Mouse (Mus musculus) 416B (cell line): ENCODE results near the gene Wbp1l.

ENCODE experiments used
- DNase-seq: peaks from one replicate; pipeline ENCODE4 v3.0.0; 2011; ENCODE audit warnings: low read depth

Gene Wbp1l

DNA sequence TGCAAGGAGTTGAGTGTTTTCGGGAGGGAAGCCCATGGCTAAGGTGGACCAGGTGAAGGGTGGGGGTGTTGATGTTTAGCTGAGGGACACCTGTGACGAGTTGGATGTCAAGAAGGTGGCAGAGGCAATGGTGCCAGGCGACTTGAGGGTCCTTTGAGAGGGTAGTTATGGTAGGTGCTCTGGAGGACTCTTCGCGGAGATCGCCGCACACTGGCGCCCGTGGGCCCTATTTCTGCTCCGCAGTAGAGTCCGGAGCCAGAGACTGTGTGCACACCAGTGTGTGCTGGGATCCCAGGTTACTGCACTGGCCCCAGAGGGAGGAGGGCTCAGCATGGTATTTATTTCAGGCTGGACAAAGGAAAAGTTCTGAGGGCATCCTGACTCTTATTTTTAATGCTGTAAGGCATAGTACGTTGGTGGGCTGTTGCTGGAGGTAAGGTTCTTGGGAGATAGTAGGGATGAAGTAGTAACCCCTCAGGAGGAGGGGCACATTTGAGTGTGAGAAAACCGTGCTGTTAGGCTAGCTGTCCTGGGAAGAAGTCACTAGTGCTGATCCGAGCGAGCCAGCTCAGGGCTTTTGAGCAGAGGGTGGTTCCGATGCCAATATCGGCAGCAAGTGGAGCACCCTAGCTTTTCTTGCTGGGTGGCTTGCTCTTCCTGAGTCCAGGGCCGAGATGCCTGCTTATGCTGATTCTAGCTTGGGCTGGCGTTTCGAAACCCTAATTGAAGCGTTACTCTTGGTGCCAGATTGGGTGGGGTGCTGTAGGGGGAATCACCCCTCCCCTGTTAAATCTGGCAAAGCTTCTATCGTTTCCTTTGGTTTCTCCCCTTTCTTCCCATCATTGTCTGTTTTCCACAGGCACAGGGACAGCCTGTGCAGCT, 732 bp downstream of the Wbp1l start:
- peak; percentile 34 for DNase-seq

DNA sequence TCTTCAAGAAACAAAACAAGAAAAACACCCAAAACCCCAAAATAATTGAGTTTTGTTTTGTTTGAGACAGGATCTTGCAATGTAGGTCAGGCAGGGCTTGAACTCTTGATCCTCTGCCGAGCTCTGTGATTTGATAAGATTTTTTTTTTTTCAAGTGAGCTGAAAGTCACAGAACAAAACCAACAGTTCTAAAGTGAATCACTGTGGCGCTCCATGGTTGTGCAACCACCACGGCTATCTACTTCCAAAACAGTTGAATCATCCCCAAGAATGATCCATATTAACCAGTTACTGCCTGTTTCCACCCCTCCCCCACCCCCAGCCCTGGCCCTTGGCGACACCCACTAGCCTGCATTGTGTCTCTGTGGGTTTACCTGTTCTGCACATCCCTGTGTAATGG, 1.5 kb downstream of the Wbp1l start:
- peak; percentile 87 for DNase-seq

DNA sequence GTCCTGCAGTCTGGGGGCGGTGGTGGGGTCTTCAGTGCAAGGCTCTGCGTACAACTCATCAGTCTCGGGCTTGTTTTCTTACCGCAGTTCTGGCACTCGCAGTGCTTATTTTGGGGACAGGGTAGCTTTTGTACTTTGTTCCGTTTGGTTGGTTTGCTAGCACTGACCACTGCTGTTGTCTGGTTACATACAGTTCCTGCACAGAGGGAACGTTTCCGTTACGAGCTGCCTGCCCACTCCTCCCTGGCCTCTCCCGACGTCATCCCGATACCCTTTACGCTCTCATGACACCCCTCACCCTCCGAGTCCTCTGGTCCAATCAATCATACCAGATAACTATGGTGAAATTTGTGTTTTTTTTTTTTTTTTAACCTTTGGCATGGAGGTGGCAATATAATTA, 2.6 kb downstream of the Wbp1l start:
- no peak for DNase-seq

DNA sequence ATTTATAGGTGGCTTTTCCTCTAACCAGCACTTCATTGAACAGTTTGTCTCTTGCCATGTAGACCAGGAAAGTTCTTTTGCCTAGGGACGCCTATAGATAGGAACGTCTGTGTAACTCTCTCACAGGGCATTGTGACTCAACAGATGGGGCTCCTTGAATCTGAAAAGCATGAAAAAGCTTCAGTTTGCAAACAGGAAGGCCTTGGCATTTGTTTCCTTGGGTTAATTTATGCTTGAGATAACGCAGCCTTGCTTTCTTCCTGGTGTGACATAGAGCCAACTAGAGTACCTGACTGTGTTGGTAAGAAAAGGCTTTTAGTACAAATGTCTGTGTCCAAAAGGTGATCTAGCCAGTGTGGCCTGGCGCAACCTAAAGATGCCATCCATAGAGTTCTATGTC, 3.5 kb downstream of the Wbp1l start:
- DNase-seq, result peak; percentile 22

DNA sequence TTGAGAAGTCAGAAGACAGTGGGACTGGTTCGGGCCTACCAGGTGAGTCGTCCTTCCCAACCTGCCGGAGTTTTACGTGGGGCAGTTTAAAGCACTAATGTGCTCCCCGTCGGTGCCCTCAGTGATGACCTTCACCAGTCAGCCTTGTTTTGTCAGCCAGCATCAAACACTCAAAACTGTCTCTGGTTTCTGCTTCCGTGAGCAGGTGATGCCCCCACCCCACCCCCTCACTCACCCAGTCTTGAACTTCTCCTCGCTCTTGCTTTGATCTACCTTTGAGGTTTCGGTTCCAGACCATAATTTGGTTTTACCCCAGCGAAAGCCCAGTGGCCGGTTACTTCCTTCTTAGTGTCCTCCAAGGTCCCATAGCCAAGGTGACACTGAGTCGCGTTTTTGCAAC, 7.8 kb downstream of the Wbp1l start:
- DNase-seq, result no peak

DNA sequence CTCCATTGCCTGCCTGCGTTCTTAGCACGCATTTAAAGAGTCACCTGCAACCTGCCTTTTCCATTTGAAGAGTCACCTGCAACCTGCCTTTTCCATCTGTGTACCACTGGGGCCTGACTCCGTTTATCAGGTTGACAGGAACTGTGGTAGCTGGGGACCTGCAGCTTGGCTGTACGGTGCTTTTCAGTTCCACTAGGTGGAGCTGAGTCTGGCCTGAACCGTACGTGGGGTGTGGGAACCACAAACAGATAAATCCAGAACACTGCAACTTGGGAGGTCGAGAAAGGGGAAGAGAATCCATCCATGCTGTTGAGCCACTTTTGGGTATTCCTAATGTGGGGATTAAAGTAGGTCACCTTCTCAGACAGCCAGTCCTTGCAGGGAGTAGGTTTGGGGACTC, 8.5 kb downstream of the Wbp1l start:
- peak; percentile 71 for DNase-seq

DNA sequence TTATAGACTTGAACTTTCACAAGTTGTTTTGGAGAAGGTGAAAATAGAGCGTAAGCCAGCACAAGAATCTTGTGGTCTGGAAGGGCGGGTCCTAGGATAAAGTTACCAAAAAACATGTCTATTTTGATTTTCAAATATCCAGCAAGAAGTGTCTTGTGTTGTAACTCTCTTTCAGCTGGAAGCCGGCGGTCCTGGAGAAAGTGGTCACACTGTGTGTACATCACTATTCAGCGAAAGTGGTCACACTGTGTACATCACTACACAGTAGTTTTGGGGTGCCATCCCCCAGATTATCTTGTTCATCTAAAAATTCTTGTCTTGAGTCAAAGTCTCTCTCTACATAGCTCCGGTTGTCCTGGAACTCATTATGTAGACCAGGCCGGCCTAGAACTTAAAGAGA, 9.3 kb downstream of the Wbp1l start:
- DNase-seq, result no peak

DNA sequence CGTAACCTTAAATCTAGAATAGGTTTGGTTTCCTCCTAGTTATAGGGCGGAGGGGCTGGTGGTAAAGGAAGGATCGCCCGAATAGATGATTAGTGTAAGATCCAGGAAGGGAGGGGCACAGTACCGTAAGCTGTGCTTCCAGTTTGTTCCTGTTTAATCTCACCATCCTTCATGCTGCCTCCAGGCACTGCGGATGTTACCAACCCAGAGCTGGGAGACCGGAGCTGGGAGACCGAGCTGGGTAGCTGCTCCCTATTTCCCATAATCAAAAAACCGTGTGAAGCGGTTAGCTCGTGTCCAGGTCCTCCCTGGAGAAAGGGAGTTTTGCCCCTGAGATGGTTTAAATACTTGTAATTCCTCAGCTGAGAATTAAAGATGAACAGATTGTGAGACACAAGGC, 17.5 kb downstream of the Wbp1l start:
- no peak for DNase-seq

DNA sequence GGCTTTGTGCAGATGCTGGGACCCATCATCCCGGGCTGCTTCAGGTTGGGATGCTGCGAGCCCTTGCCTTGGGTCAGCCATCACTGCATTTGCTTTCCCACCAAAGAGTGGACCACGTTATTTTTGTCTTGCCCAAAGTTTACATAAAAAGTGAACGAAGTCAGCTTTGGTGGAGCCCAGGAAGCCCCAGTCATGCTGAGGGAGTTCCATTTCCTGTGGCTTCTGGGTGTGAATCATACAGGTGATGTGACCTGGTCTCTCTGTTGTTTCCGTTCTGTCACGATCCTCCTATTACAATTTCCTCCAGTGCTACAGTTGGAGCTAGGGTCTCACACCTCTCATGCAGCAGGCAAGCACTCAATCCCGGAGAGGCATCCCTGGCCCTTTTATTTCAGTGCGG, 18.5 kb downstream of the Wbp1l start:
- no peak for DNase-seq

DNA sequence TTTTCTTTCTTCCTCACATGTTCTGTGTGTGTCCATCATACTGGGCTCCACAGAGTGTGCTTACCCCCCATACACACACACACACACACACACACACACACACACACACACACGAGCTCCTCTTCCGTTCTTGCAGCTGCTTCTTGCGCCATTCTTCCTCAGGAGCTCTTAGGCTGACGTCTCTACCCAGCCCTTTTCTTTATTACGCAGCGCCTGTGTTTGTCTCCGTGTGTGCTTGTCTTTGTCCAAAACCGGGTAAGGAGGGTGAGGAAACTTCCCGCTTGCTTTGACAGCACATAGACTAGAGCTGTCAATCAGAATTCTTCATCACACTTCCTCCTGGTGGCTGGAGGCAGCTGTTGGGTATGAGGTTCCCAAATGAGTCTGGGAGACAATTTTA, 19.4 kb downstream of the Wbp1l start:
- peak; percentile 90 for DNase-seq

DNA sequence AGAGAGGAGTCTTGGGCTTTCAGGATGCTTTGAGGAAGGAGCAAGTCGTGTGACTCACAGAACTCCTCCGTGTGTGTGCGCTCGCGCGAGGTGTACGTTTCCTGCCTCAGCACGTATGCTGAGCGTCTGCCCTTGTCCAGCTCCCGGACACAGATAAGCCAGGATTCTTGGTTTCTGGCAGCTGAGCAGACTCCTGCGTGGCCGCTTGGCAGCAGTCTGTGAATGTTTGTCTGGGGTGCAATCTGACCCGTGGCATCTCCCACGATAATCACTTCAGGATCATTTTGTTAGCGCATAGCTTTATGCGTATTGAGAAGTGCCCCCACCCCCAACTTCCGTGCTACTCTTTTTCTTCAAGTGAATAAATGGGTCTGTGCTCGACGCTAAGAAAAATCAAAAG, 20.1 kb downstream of the Wbp1l start:
- DNase-seq, result peak; percentile 61

DNA sequence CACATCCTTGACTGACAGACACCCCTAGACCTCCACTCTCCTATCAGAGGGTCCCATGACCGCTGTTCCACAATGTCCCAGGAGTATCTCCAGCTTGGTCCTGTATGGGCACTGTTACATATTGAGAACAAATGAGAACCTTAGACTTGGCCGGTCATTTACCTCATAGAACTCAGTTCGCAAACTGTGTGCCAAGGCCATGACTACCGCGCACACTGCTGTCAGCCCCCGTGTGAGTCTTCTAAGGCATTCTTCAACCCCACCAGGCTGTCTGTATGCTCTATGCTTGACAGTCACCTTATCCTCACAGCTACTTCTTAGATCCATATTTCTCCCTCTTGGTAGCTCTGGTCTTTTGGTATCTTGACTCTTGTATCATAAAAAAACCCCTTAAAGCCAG, 20.6 kb downstream of the Wbp1l start:
- no peak for DNase-seq

DNA sequence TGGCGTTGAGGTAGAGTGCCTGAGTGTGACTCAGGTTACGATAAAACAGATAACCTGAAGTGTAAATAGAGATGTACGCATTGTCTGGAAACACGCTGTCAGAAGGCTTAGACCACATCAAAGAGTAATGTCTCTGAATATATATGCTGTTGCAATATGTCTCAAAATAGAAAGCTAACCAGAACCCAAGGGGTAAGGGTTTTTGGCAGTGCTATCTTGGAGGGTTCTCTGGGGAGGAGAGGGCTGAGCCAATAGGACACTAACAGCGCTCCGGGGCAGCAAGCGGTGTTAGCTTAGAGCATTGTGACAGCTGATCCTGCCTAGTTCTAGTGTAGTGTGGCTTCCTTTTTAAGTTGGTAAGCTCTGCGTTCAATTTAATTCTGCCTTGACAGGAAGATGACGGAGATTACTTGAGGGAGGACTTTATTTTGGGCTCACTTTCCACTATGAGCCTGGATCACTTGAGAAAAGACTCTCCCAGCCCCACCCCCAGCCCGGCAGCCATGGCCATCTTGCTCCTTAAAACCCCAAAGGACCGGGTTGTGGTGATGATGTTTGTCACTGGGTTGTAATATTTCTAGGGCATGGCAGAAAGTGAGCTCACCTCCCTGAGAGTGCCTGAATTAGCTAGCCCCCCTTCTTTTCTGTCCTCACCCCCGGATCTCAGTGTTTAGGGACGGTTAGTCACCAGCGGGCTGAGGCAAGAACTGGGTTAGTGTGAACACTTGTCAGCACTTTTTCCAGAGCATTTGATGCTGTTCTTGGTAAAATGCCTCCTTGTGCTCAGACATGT, 21.3 kb downstream of the Wbp1l start:
- peak; percentile 66 for DNase-seq

DNA sequence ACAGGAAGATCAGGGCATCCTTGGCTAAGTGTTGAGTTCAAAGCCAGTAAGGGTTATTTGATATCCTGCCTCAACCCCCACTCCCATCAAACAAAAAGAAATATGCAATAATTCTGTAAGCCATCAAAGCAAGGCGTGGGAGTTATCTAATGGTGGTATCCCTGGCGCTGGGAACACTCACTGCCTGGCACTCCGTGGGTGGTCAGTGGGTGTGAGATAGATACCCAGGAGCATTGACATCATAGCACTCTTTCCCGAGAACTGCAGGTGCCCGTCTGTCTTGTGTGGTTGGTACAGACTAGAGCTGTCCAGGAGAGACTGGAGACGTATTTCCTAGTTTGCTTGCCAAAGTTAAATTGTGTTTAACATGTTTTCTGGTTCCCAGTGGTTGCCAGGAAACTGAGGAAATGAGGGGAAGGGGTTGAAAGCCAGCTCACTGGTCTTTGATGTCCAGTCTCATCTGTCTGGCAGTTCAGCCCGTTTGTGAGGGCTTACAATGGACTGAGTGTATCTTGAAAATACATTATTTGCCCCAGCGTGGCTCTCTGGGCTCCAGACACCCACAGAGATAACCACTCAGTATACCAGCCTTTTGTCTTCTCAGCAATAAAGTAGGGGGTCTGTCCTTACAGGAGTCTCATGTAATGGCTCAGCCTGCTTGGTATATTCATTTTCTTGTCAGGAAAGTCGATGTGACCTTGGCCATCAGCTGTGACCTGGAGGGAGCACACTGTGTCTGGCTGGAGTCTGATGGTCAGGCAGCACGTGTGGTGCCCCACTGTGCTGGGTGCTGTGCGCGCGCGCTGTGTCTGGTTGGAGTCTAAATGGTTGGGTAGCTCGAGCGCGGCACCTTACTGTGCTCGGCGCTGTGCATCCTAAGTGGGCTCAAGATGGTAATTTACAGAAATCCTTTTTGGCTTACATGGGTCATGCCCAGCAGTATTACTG, 22.6 kb downstream of the Wbp1l start:
- no peak for DNase-seq

DNA sequence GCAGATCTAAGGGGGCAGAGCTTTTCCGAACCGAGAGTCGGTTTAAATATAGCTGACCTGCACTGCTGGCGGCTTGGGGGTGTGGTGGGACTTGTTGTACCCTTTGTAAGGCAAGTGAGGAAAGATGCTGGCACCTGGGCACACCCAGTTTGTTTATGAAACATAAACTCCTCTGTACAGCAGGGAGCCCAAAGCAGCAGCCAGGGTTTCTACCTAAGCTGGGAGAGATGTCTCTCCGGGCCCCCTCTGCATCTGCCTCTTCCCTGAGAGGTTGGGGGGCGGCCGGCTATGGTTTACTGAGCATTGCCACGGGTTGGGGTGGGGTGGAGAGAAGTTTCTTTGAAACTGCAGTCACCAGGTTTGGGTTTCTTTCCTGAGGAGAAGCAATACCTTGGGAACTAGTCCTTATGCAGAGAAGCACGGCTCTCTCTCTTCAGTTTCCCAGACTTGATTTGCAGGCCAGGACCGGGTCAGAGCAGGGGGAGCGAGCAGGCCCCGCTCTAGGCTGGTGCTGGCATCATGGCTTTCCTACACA, 23.8 kb downstream of the Wbp1l start:
- DNase-seq, result no peak

DNA sequence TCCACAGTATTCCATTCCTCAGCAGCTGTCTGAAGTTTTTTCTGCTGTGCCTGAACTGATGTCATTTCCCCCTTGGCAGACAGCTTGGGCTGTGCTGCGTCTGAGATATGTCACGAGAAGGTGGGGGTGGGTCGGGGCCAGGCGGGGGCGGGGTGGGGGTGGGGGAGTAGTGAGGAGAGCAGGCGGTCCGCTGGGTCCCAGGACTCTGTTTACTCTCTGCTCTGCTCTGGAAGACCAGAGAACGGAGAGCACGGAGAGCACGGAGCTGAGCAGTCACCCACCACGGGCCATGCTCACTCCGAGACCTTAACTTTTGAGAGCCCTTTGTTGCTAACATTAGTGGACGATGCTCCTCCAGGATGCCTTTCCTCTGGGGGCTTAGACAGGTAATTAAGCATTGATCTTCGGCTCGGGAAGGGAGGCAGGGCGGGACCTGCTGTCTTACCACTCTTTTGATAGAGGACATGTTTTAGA, 24.3 kb downstream of the Wbp1l start:
- no peak for DNase-seq

DNA sequence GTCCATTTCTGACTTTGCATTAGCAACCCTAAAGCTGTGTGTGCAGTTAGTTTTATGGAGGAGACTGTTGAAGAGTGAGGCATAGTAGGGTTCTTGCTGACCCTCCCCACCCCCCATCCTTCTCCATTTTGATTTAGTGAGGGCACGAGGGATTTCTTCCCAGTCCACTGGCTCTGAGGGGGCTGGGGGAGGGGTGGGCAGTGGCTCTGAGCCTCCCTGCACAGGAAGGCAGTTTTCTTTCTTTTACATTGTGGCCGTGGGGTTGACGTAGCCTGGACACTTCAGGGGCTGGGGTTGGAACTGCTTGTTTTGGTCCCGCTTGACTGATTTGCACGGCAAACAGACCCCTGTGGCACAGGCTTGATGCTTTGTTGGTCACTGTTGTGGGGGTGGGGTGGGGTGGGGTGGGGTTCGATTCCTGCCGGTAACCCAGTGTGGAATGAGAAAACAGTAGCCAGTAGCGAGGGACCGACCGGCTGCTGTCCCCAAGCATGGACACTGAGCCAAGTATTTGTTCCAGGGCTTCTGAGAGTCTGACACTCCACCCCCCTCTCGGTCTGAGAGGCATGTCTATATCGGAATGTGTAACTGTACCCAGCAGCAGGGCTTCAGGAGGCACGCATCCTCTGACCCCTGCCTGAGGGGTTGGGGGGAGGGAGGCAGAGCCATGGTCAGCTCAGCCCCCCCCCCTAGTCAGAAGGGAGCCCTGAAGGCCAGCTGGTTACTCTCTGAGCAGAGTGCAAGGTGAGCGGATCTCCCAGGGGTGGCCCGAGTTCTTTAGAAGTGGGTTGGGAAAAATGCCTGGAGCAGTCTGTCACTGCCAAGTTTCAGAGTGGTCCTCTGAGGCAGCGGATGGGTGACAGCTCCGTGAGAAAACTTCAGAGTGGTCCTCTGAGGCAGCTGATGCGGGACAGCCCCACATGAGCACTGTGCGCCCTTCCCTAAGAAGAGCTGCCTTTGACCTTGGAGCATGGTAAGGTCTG, 25.2 kb downstream of the Wbp1l start:
- DNase-seq, result no peak

DNA sequence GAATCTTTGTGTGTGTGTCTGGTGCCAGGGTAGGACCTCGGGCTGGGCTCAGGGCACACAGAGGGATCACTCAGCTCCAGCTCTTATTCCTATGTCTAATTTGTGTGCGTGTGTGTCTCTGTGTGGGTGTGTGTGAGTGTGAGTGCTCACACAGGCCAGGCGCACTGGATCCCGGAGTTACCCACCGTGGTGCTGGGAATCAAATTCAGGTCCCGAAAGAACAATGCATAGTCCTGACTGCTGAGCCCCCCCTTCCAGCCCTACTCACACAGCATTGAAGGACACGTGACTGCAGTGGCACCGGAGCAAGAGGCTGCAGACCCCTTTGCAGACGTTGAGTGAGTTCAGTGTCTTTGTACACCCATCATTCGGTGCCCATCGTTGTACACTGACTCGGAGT, 26.1 kb downstream of the Wbp1l start:
- no peak for DNase-seq

DNA sequence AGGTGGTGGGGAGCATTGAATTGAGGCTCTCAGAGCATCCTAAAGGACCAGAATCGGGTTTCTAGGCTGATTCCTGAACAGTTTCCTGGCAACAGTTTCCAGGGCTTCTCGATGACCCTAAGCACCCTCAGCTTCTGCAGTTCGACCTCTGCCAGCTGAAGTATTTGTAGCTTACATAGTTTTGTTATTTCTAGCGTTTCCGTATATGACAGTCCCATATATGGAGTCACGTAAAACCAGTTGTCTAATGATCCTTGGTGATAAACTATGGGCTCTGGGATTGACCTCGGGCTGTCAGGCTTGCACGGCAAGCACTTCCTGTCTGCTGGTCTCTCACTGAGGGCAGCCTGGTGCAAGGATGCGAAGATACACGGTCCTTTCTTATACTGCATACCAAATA, 26.6 kb downstream of the Wbp1l start:
- no peak for DNase-seq

DNA sequence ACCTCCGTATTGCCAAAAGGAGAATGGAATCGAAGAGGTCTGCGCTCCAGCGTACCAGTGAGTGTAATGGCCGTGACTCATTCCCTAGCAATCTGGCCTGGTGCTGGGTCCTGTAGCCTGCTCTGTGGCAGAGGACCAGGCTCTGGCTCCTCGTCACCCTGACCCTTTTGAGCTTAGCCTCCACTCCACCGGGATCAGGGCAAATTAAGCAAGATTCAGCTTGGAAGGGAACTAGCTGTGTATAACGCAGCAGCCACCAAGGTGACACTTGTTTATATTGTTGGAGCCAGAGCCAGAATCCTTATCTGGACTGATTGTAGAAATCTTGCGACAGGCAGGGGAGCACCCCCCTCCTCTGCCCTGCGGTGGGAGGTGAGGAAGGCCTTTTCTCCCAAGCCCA, 29.5 kb downstream of the Wbp1l start:
- DNase-seq, result no peak

DNA sequence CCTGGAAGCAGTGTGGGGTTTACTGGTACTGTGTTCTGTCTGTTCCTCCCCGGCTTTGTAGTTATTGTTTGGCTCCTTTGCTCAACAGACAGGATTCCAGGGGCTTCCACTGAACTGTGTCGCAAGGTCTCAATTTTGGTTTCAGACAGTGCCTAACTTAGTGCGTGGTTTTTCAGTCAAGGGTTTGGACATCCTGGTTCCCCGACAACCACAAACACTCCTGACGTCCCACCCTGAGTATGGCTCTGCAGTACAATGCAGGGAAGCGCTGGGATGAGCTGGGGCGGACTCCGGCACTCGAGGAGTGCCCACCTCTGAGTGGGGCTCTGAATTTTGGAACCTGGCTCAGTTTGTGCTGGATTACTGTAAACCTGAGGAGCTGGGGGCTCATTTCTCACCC, 30.9 kb downstream of the Wbp1l start:
- DNase-seq, result peak; percentile 53
